Mouse (Mus musculus) kidney, adult 2 months (tissue): ENCODE data around the gene Tbc1d9. TPM values are rescaled to one million over a fixed set of nuclear protein-coding genes. Genes with fewer than 3 reads are reported as not detected.

Experiments used
- DNase-seq: peaks from one replicate; pipeline ENCODE4 v3.0.0; 2021
- H3K27ac ChIP-seq: fragments of 200-500 bp; 2 replicates; pipeline ENCODE4 v1.5.1; 2012; ENCODE audit warnings: low read depth, low read length, control low read depth, inconsistent platforms; ENCODE audit not compliant: insufficient read depth
- H3K27me3 ChIP-seq: fragments of 200-500 bp; replicated peaks from 2 replicates; pipeline ENCODE4 v1.6.1; 2012; ENCODE audit warnings: mild to moderate bottlenecking, moderate library complexity, low read length, inconsistent platforms; ENCODE audit not compliant: control insufficient read depth, insufficient read depth
- H3K36me3 ChIP-seq: fragments of 200-500 bp; 2 replicates; pipeline ENCODE4 v1.6.1; 2012; ENCODE audit warnings: mild to moderate bottlenecking, moderate library complexity, low read length, inconsistent platforms; ENCODE audit not compliant: control insufficient read depth, insufficient read depth
- H3K4me1 ChIP-seq: fragments of 200-500 bp; 2 replicates; pipeline ENCODE4 v1.6.1; 2011; ENCODE audit warnings: low read length; ENCODE audit not compliant: control insufficient read depth, insufficient read depth
- H3K4me3 ChIP-seq: fragments of 200-500 bp; 2 replicates; pipeline ENCODE4 v1.5.1; 2011; ENCODE audit warnings: mild to moderate bottlenecking, low read depth, low read length, control low read depth; ENCODE audit not compliant: insufficient read depth
- CTCF ChIP-seq: fragments of 200-500 bp; conservative IDR thresholded peaks from 2 replicates; pipeline ENCODE4 v1.5.1; 2011; ENCODE audit warnings: low read depth, mild to moderate bottlenecking, control low read depth, low read length, moderate library complexity, mixed read lengths; ENCODE audit not compliant: insufficient read depth, insufficient read length
- POLR2A ChIP-seq: fragments of 200-500 bp; IDR thresholded peaks from one replicate; pipeline ENCODE4 v1.6.1; 2011; ENCODE audit warnings: low read depth, low read length, control low read depth
- WGBS: fragments of 180-500 bp; shearing (Covaris S2); methylation state at CpG from one replicate; pipeline ENCODE4 v1.1.7; 2018; 5-methylcytosine and 5-hydroxymethylcytosine counted together
- polyA plus RNA-seq: library from polyadenylated mRNA; depleted of rRNA; stranded (reverse); fragments of >200 nt; gene quantifications from 2 replicates; pipeline ENCODE4 v1.2.3, GENCODE M21; 2012

Gene Tbc1d9
- polyA plus RNA-seq, 1 experiment: 3.8 TPM

GRCm38 (mm10) chr8:83189538-83190095 lies 24.5 kb downstream of the Tbc1d9 start:
- no peaks in the 10 kb centered on the region for H3K36me3 ChIP-seq
- H3K4me1 ChIP-seq: no peaks in the 10 kb centered on the region
- no peak for TF ChIP-seq CTCF
- no peak for TF ChIP-seq POLR2A
- 48% methylated on average over 4 of the region's 4 CpGs for WGBS
- H3K4me3 ChIP-seq: no peak overlapping the region
- H3K27ac ChIP-seq: no peak overlapping the region
- no peak for DNase-seq
- no peaks in the 10 kb centered on the region for H3K27me3 ChIP-seq

GRCm38 (mm10) chr8:83196088-83196487 lies 30.9 kb downstream of the Tbc1d9 start:
- 64% methylated on average over 6 of the region's 6 CpGs for WGBS
- no peaks in the 10 kb centered on the region for H3K36me3 ChIP-seq
- no peak overlapping the region for H3K27ac ChIP-seq
- no peak for DNase-seq
- no peaks in the 10 kb centered on the region for H3K27me3 ChIP-seq
- H3K4me1 ChIP-seq: no peaks in the 10 kb centered on the region
- no peak overlapping the region for H3K4me3 ChIP-seq
- TF ChIP-seq POLR2A: no peak
- TF ChIP-seq CTCF: no peak

- H3K4me1 ChIP-seq: no peaks in the 10 kb centered on the region
- H3K27ac ChIP-seq: no peak overlapping the region
- TF ChIP-seq POLR2A (no peak), CTCF (no peak)
- H3K4me3 ChIP-seq: no peak overlapping the region
- no peak for DNase-seq
- no peaks in the 10 kb centered on the region for H3K27me3 ChIP-seq
- H3K36me3 ChIP-seq: no peaks in the 10 kb centered on the region
- 71% methylated on average over 8 of the region's 8 CpGs for WGBS
Observed at GRCm38 (mm10) chr8:83199715-83200114, 34.6 kb downstream of the Tbc1d9 start.

GRCm38 (mm10) chr8:83200191-83201177 lies 35.3 kb downstream of the Tbc1d9 start:
- WGBS: 66% methylated on average over 16 of the region's 16 CpGs
- Histone ChIP-seq H3K27ac (no peak overlapping the region), H3K36me3 (no peaks in the 10 kb centered on the region), H3K27me3 (no peaks in the 10 kb centered on the region), H3K4me1 (no peaks in the 10 kb centered on the region), H3K4me3 (no peak overlapping the region)
- DNase-seq: no peak
- TF ChIP-seq CTCF (no peak), POLR2A (no peak)

GRCm38 (mm10) chr8:83202946-83203345 lies 37.8 kb downstream of the Tbc1d9 start:
- Histone ChIP-seq H3K4me1 (no peaks in the 10 kb centered on the region), H3K4me3 (no peak overlapping the region), H3K36me3 (no peaks in the 10 kb centered on the region), H3K27ac (no peak overlapping the region), H3K27me3 (no peaks in the 10 kb centered on the region)
- 91% methylated on average over 11 of the region's 11 CpGs for WGBS
- no peak for DNase-seq
- no peak for TF ChIP-seq POLR2A
- TF ChIP-seq CTCF: no peak

- H3K27me3 ChIP-seq: no peaks in the 10 kb centered on the region
- no peaks in the 10 kb centered on the region for H3K4me1 ChIP-seq
- H3K36me3 ChIP-seq: no peaks in the 10 kb centered on the region
- 63% methylated on average over 7 of the region's 7 CpGs for WGBS
- TF ChIP-seq POLR2A (no peak), CTCF (no peak)
- no peak overlapping the region for H3K4me3 ChIP-seq
- no peak overlapping the region for H3K27ac ChIP-seq
- DNase-seq: no peak
Observed at GRCm38 (mm10) chr8:83205907-83206306, 40.8 kb downstream of the Tbc1d9 start.

GRCm38 (mm10) chr8:83209581-83209980 lies 44.4 kb downstream of the Tbc1d9 start:
- Histone ChIP-seq H3K4me1 (no peaks in the 10 kb centered on the region), H3K4me3 (no peak overlapping the region), H3K27me3 (no peaks in the 10 kb centered on the region), H3K36me3 (no peaks in the 10 kb centered on the region), H3K27ac (no peak overlapping the region)
- no peak for TF ChIP-seq CTCF
- no peak for TF ChIP-seq POLR2A
- WGBS: 55% methylated on average over 4 of the region's 4 CpGs
- DNase-seq: no peak
